Mouse (Mus musculus) monocyte, adult 2 months (primary cell): ENCODE data around the gene Tnip1.
A peak's percentile ranks its signal among the peaks of the same experiment; 100 is the strongest.

Experiments used
- DNase-seq, 2 experiments: peaks; one replicate each; pipeline ENCODE4 v3.0.0; 2022; ENCODE audit warnings: low spot score in 2 of 2, low read depth in 1 of 2

Gene Tnip1

DNA sequence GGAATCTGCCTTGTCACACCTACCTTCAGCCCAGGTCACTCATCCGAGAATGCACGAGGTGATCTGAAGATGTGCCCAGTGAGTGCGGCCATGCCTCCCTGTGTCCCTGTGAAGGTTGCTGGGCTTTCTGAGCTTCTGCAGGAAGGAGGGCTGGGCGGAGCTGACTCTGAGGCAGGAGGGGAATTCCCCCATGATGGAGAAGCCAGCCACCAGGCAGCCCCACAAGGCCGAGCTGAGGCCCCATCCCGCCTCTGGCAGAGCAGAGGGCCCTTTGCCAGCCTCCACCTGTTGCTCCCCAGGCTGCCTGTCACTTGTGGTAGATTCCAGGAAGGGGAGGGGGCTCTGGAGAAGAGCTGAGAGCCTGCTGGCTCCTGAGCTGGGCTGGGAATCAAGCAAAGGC, at the start of gene Tnip1:
Tnip1 (minus strand) TSS at position 108 of the 400 bp plus-strand sequence.
- DNase-seq, result peak in 1 of 2 experiments; percentile 54

GRCm38 (mm10) chr11:55011440-55011839, 48.7 kb upstream of the Tnip1 start:
- DNase-seq, result no peak

GRCm38 (mm10) chr11:55008230-55008629, 45.5 kb upstream of the Tnip1 start:
- peak; percentile 46 to 58 for DNase-seq

DNA sequence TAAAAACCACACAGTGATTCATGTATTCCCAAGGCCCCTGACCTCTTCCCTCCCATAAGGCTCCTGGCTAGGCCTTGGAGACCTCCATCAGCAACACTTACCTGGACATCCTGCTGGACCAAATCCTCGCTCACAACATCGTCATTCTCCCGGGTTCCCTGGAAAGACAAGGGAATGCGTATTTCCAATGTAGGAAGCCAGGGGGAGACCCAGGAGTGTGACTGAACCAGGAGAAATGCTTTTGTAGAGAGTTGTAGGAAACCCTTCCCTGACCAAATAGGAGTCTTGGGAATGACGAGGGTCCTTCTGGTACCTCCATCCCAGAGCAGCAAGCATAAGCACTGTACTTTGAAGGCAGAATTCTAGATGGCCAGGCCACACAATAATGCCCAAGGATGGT, 43.0 kb upstream of the Tnip1 start:
- DNase-seq, result no peak

DNA sequence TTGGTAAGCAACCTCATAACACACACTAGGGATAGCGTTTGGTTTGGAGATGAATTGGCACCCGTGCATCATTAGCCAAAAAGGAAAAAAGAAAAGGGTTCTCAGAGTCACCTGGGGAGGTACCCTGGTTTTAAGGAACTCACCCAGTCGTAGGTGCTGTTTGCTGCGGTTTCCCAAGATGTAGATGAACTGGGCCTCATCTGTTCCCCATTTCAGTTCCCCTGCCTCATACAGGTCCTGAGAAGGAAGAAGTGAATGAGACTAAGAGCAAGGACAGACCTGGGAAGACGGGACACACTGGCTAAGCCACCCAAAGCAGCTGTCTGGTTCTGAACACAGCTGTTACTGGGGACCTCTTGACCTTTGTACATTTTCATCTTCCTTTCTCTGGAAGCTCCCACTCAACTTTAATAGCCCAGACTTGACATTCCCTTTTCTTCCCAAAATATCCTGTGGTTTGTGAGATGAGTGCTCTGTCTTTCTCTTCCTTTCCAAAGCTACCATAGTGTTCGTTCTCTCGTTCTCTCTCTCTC, 42.3 kb upstream of the Tnip1 start:
- no peak for DNase-seq

DNA sequence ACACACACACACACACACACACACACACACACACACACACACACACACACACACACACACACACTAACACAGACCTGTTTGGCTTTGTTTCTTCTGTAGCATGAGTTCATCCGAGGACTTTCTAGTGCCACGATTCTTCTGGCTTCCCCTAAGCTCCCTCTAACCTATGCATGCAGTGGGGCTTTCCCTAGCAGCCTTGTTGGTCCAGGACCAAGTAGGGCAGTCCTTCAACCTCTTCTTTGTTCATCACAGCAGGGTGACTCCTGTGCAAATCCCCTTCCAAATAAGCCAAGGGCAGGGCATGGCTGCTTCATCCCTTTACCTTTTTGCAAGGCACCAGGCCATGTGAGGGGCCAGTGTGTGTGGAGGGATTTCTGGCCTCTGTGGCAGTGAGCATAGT, 36.0 kb upstream of the Tnip1 start:
- no peak for DNase-seq

DNA sequence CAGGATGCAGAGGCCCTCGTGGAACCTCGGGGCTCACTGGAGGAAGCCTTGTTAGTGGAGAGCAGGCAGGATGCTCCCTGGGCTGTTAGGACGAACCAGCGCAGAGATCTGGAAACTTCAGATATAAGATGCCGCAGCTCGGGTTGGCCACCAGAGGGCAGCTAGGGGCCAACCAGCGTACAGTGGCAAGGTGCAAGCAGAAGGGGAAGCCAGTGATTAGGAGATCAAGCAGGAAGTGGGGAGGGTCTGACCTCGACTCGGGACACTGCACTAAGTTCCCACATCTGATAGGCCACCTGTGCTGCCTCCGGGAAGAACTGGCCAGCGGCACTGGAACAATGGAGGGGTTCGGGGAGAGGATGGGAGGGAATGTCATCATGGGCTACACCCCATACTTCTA, 35.6 kb upstream of the Tnip1 start:
- peak; percentile 17 to 44 for DNase-seq

GRCm38 (mm10) chr11:54996176-54996575, 33.5 kb upstream of the Tnip1 start:
- DNase-seq, result no peak

- DNase-seq, result no peak
Measured at GRCm38 (mm10) chr11:54989920-54990319, 27.2 kb upstream of the Tnip1 start.

GRCm38 (mm10) chr11:54988754-54989349, 26.1 kb upstream of the Tnip1 start:
- no peak for DNase-seq

GRCm38 (mm10) chr11:54987974-54988373, 25.3 kb upstream of the Tnip1 start:
- peak in 1 of 2 experiments; percentile 34 for DNase-seq

DNA sequence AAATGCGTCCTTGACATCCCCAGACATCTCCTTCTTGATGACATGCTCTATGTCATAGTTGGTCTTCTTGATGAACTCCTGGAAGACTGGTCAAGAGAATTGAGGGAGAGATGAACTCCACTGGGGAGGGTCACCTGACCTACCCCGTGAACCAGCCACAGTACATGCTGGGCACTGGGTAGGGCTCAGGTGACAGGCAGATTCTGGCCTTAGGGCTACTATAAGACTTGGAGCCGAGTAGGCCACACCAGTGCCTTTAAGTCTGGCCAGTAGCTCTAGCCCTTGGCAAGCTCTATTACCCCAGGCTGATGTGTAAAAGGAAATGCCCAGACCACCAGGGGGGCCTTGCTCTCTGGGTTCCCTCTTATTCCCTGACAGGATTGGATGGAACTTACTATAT, 22.4 kb upstream of the Tnip1 start:
- DNase-seq, result no peak

DNA sequence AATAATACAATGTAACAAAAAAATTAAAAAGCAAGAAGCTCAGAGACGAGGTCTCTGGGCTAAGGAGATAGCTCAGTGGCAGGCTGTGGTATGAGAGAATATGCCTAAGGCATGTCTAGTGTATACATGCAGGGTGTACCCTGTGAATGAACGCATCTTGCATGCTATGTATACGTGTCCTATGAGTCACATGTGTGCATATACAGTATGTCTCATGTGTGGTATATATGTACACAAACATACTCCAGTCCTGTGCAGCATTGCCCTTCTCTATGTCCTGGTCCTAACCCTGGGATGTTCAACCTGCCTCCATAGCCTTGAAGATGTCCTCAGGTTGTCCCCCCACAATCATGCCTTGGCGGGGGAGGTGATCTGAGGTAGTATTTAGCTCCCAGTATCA, 21.9 kb upstream of the Tnip1 start:
- DNase-seq, result no peak

DNA sequence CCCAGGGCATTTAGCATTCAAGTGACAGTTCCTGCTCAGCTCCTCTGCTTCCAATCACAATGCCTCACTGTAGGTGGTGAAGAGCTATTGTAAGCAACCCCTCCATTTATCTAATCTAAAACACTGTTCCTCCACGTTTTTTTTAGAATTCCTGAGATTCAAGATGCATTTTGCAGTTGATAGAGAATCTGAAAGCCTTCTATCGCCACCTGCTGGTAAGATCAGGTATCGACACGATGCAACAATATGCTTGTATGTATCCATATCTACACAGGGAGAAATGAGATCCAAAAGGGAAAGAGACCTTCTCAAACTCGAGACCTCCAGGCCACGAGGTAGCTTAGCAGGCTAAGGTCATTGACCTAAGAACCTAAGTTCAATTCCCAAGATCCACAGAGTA, 21.4 kb upstream of the Tnip1 start:
- DNase-seq, result peak in 1 of 2 experiments; percentile 41

- DNase-seq, result no peak
Measured at GRCm38 (mm10) chr11:54982520-54982919, 19.8 kb upstream of the Tnip1 start.

DNA sequence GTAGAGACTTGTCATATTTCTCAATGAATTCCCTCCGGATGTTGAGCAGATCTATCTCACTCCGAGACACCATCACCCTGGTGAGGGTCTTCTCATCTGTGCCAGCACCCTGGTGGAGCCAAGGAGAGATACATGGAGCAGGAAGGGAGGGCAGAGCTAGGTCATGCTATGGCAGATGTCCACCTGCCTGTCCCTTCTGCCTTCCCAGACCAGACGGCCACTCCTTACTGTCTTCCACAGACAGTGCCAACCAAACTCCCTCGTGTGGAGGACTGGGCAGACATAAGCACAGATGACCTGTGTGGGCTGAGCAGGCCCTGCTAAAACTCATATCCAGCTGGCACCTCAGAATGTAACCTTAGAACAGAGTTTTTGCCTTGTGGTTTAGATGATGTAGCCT, 18.9 kb upstream of the Tnip1 start:
- DNase-seq, result no peak

- no peak for DNase-seq
Measured at GRCm38 (mm10) chr11:54977385-54977937, 14.7 kb upstream of the Tnip1 start.

DNA sequence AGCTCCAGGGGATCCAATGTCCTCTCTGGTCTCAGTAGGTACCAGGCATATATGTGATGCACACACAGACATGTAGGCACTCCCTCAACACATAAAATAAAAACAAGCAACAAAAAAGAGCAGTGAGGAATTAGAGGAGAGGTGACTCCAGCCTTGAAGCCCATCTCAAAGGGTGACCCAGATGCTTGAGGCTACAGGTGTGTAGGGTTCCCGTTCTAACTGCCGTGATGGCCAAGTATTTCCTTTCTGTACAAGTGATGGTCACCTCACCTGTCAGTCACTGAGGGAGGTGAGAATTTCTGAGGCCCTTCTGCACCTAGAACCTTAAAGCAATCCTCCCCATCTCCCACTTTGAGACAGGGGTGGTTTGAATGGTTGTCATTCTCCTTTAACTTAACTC, 13.6 kb upstream of the Tnip1 start:
- no peak for DNase-seq

- no peak for DNase-seq
Measured at GRCm38 (mm10) chr11:54975756-54976155, 13.0 kb upstream of the Tnip1 start.

DNA sequence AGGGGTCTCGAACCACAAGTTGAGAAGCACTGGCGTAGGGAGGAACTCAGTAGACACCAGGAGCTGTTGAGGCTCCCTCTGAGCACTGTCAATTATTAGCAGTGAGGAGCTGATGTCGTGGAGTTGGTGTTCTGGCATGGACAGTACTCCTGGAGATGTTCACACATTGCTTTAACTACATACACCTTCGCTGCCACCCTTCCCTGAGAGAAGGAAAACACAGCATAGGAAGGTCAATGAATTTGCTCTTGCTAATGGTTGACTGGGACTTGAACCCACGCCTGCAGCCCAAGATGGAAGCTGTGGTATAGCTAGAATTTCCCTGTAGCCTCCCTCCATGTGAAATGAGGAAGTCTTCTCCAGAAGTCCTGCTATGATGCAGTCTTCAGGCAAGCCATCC, 12.6 kb upstream of the Tnip1 start:
- DNase-seq, result no peak

- no peak for DNase-seq
Measured at GRCm38 (mm10) chr11:54974639-54975038, 11.9 kb upstream of the Tnip1 start.

DNA sequence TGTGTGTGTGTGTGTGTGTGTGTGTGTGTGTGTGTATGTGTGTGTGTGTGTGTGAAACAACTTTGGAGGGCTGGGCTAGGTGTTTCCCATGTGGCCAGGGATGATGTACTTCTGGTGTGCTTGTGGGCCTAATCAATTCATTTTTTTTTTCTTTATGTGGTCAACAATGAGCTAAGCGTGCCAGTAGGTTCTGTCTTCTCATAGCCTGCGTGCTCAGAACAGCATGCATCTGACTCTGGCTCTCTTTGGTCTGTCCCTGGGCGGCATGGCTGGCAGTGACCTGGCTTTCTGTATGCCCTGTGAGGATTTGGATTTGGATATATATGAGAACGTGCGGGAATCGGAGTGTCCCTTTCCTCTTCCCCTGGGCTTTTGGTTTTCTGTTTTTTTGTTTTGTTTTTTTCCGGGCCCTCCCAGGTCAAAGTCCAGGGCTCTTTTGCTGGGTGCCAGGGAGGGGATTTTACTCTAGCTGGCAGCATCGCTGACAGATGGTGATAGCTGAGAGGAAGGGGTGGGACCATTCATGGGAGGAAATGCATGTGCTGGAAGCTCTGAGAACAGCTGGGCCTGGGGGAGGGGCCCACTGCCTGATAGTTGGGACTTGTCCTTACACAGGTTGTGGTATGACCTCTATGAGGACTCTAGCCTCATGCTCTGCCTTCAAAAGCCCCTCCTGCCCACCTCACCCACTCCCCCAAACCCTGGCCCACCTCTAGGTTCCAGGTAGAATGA, 10.9 kb upstream of the Tnip1 start:
- DNase-seq, result no peak
